In the genomic region with DNA sequence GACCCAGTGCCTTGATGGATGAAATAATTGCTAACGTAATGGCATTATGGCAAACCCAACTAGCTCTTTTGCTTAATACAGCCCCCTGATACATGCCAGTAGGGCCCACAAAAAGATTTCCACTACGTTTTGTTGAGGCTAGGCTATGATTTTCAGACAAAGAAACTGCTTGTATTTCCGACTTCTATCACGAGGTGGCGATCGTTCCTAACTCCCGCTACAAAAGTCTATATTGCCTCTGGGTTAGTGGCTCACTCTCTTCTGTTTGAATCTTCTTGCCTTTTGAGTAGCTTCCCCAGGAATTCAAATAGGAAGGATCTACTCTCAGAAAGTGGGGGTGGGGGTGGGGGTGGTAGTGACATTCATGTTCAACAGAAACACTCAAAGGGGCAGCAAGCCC, we compare ENCODE assay signal across 10 mouse cellular contexts. TPM values are rescaled to one million over a fixed set of nuclear protein-coding genes. Genes with fewer than 3 reads are reported as not detected.
DNase-seq lines count a peak whose midpoint lies in the region; ATAC-seq and TF ChIP-seq lines count a peak whose summit lies in the region.
"Had no signal": no experiment of that assay in that cellular context is flagged by ENCODE, and none has a peak within 500 bp of the region (broad histone marks: within the 10 kb centered on the region; RNA-seq: fewer than 3 reads in every experiment).

No protein-coding gene starts in this region.

- TF ChIP-seq CTCF in hindbrain, postnatal 0 days (IDR thresholded peaks at IDR 0.05; ENCODE audit: low read depth) = peak; percentile 83

- H3K27ac ChIP-seq in forebrain, embryonic 10.5 days = no peak overlapping the region
- H3K27ac ChIP-seq in forebrain, embryonic 13.5 days = no peak overlapping the region
- no peak overlapping the region for H3K27ac ChIP-seq in hindbrain, postnatal 0 days
- H3K27ac ChIP-seq in limb, embryonic 14.5 days (replicated peaks; ENCODE audit: low read depth, low read length) = no peak overlapping the region
- H3K27ac ChIP-seq: neural tube, embryonic 13.5 days had no signal

- H3K9me3 ChIP-seq in forebrain, embryonic 10.5 days = no peaks in the 10 kb centered on the region
- H3K9me3 ChIP-seq in forebrain, embryonic 13.5 days (replicated peaks) = no peaks in the 10 kb centered on the region
- no peaks in the 10 kb centered on the region for H3K9me3 ChIP-seq in hindbrain, postnatal 0 days (ENCODE audit: low read length)
- H3K9me3 ChIP-seq in limb, embryonic 14.5 days (ENCODE audit: control insufficient read depth, low read length) = no peaks in the 10 kb centered on the region
- H3K9me3 ChIP-seq: neural tube, embryonic 13.5 days had no signal

- no peak overlapping the region for H3K4me3 ChIP-seq in forebrain, embryonic 10.5 days
- H3K4me3 ChIP-seq in forebrain, embryonic 13.5 days = no peak overlapping the region
- H3K4me3 ChIP-seq in hindbrain, postnatal 0 days (ENCODE audit: low read length) = no peak overlapping the region
- H3K4me3 ChIP-seq in limb, embryonic 14.5 days (replicated peaks; ENCODE audit: low read length) = no peak overlapping the region
- H3K4me3 ChIP-seq: neural tube, embryonic 13.5 days had no signal

- no peaks in the 10 kb centered on the region for H3K4me1 ChIP-seq in forebrain, embryonic 10.5 days
- no peaks in the 10 kb centered on the region for H3K4me1 ChIP-seq in forebrain, embryonic 13.5 days
- no peaks in the 10 kb centered on the region for H3K4me1 ChIP-seq in hindbrain, postnatal 0 days (ENCODE audit: insufficient read depth, low read length)
- H3K4me1 ChIP-seq in limb, embryonic 14.5 days (ENCODE audit: control insufficient read depth, insufficient read depth, low read length) = no peaks in the 10 kb centered on the region
- H3K4me1 ChIP-seq: neural tube, embryonic 13.5 days had no signal

- 8% methylated on average over 7 of the region's 7 CpGs for WGBS in forebrain, embryonic 10.5 days
- WGBS in forebrain, embryonic 13.5 days = 5% methylated on average over 7 of the region's 7 CpGs
- 6% methylated on average over 7 of the region's 7 CpGs for WGBS in hindbrain, postnatal 0 days
- WGBS in limb, embryonic 14.5 days = 4% methylated on average over 7 of the region's 7 CpGs

- no peak overlapping the region for H3K9ac ChIP-seq in forebrain, embryonic 13.5 days
- H3K9ac ChIP-seq in hindbrain, postnatal 0 days (replicated peaks; ENCODE audit: low read length) = no peak overlapping the region
- no peak overlapping the region for H3K9ac ChIP-seq in limb, embryonic 14.5 days (ENCODE audit: low read depth, low read length, severe bottlenecking)
- H3K9ac ChIP-seq: neural tube, embryonic 13.5 days had no signal

- no peak for TF ChIP-seq POLR2A in limb, embryonic 14.5 days (IDR thresholded peaks at IDR 0.05; ENCODE audit: borderline replicate concordance, extremely low read depth, insufficient read depth, insufficient read length)

- ATAC-seq in forebrain, embryonic 13.5 days = no peak
- no peak for ATAC-seq in hindbrain, postnatal 0 days
- no peak for ATAC-seq in limb, embryonic 14.5 days (ENCODE audit: low FRiP score, low read depth)

- peak; percentile 29 for DNase-seq in forebrain, embryonic 10.5 days (ENCODE audit: extremely low spot score, low spot score)
- DNase-seq in spleen, postnatal 4 days (ENCODE audit: low spot score in 2 of 2) = peak; percentile 34 to 68
- no peak for DNase-seq in spleen, adult 12 weeks (ENCODE audit: low spot score)
- DNase-seq in cerebellum, postnatal 14 days = peak; percentile 73 to 77
- DNase-seq in hindbrain, postnatal 0 days (ENCODE audit: low spot score) = peak; percentile 81
- DNase-seq in limb, embryonic 14.5 days (ENCODE audit: low spot score) = peak; percentile 49
- DNase-seq in right cerebral cortex, postnatal 36 days (ENCODE audit: low spot score in 2 of 2) = peak; percentile 4 to 5

- no peaks in the 10 kb centered on the region for H3K27me3 ChIP-seq in forebrain, embryonic 10.5 days (ENCODE audit: poor library complexity, severe bottlenecking)
- H3K27me3 ChIP-seq in forebrain, embryonic 13.5 days = no peaks in the 10 kb centered on the region; the same call in 1 of the 2 replicates
- no peaks in the 10 kb centered on the region for H3K27me3 ChIP-seq in hindbrain, postnatal 0 days (ENCODE audit: insufficient read depth, low read length)
- H3K27me3 ChIP-seq in limb, embryonic 14.5 days (ENCODE audit: control insufficient read depth, insufficient read depth, low read length) = no peaks in the 10 kb centered on the region
- H3K27me3 ChIP-seq: neural tube, embryonic 13.5 days had no signal

- no peak overlapping the region for H3K4me2 ChIP-seq in forebrain, embryonic 13.5 days
- no peak overlapping the region for H3K4me2 ChIP-seq in hindbrain, postnatal 0 days (ENCODE audit: low read depth, low read length)
- H3K4me2 ChIP-seq in limb, embryonic 14.5 days (replicated peaks; ENCODE audit: low read depth, low read length, severe bottlenecking) = no peak overlapping the region
- H3K4me2 ChIP-seq: neural tube, embryonic 13.5 days had no signal

- no peaks in the 10 kb centered on the region for H3K36me3 ChIP-seq in forebrain, embryonic 10.5 days (replicated peaks)
- H3K36me3 ChIP-seq in forebrain, embryonic 13.5 days (ENCODE audit: poor library complexity, severe bottlenecking) = no peaks in the 10 kb centered on the region
- no peaks in the 10 kb centered on the region for H3K36me3 ChIP-seq in hindbrain, postnatal 0 days (ENCODE audit: insufficient read depth, low read length)
- H3K36me3 ChIP-seq in limb, embryonic 14.5 days (ENCODE audit: control insufficient read depth, insufficient read depth, low read length) = no peaks in the 10 kb centered on the region
- H3K36me3 ChIP-seq: neural tube, embryonic 13.5 days had no signal

RNA-seq across cellular contexts. Expression of a gene that starts 18.9 kb away (rescaled TPM):
- polyA plus RNA-seq in forebrain, embryonic 10.5 days (2016; fragmentation: Nextera tagmentation; extraction: Ambion mirVana) = not detected in 2 replicates
- polyA plus RNA-seq in forebrain, embryonic 13.5 days (2015; fragmentation: Nextera tagmentation; extraction: Ambion mirVana) = not detected in 2 replicates
- not detected in 2 replicates for total RNA-seq in hindbrain, postnatal 0 days (2014; rRNA removed)
- polyA plus RNA-seq in hindbrain, postnatal 0 days (2015; fragmentation: Nextera tagmentation; extraction: Ambion mirVana) = not detected in 2 replicates
- not detected in 2 replicates for polyA plus RNA-seq in limb, embryonic 14.5 days (2012; rRNA removed)
- not detected in 2 replicates for polyA plus RNA-seq in limb, embryonic 14.5 days (2014; fragmentation: Nextera tagmentation; extraction: Ambion mirVana)
- total RNA-seq: hematopoietic stem cell, adult 5-6 weeks had no signal
- polyA plus RNA-seq: neural tube, embryonic 13.5 days had no signal

RNA-seq across cellular contexts. Expression of a gene that starts 23.3 kb away (rescaled TPM):
- 72.3 and 76.1 TPM in 2 replicates for polyA plus RNA-seq in forebrain, embryonic 10.5 days (2016; fragmentation: Nextera tagmentation; extraction: Ambion mirVana)
- polyA plus RNA-seq in forebrain, embryonic 13.5 days (2015; fragmentation: Nextera tagmentation; extraction: Ambion mirVana) = 73.6 and 76.7 TPM in 2 replicates
- 67.5 and 75.5 TPM in 2 replicates for total RNA-seq in hindbrain, postnatal 0 days (2014; rRNA removed)
- polyA plus RNA-seq in hindbrain, postnatal 0 days (2015; fragmentation: Nextera tagmentation; extraction: Ambion mirVana) = 76.5 and 81.4 TPM in 2 replicates
- polyA plus RNA-seq in limb, embryonic 14.5 days (2012; rRNA removed) = 51.7 and 57.5 TPM in 2 replicates
- polyA plus RNA-seq in limb, embryonic 14.5 days (2014; fragmentation: Nextera tagmentation; extraction: Ambion mirVana) = 66.8 and 72.4 TPM in 2 replicates
